Mouse (Mus musculus) forebrain, embryonic 11.5 days (tissue): Measurements from ENCODE around the gene Nlrp4a. TPM values are rescaled to one million over a fixed set of nuclear protein-coding genes. Genes with fewer than 3 reads are reported as not detected.
"Not testable (repeated sequence)": the region's sequence is repeated elsewhere in the genome, so short reads cannot be mapped to it uniquely, and the experiment has no call there.

ENCODE experiments used
- ATAC-seq: fragments of 200-750 bp; cut with Nextera tagmentation; replicated peaks from 2 replicates; pipeline ENCODE4 v1.8.0; 2017; ENCODE audit warnings: moderate TSS enrichment; ENCODE audit not compliant: low FRiP score
- DNase-seq: peaks from one replicate; pipeline ENCODE4 v3.0.0-alpha.2; 2017; ENCODE audit warnings: low spot score
- H3K27ac ChIP-seq: fragments of 300-500 bp; sonication (generic); 2 replicates; pipeline ENCODE4 v1.5.1; 2014; ENCODE audit warnings: low read depth, low read length
- H3K27me3 ChIP-seq: fragments of 300-500 bp; sonication (generic); 2 replicates; pipeline ENCODE4 v1.6.1; 2014; ENCODE audit warnings: mild to moderate bottlenecking, low read length, mixed read lengths; ENCODE audit not compliant: control insufficient read depth, insufficient read depth
- H3K36me3 ChIP-seq: fragments of 300-500 bp; sonication (generic); 2 replicates; pipeline ENCODE4 v1.6.1; 2014; ENCODE audit warnings: mild to moderate bottlenecking, low read length, moderate library complexity, mixed read lengths; ENCODE audit not compliant: control insufficient read depth, insufficient read depth
- H3K4me1 ChIP-seq: fragments of 300-500 bp; sonication (generic); replicated peaks from 2 replicates; pipeline ENCODE4 v1.6.1; 2014; ENCODE audit warnings: low read length, mixed read lengths; ENCODE audit not compliant: control insufficient read depth, insufficient read depth
- H3K4me2 ChIP-seq: fragments of 300-500 bp; sonication (generic); 2 replicates; pipeline ENCODE4 v1.6.1; 2014; ENCODE audit warnings: low read depth, mild to moderate bottlenecking, low read length, moderate library complexity, mixed read lengths; ENCODE audit not compliant: severe bottlenecking
- H3K4me3 ChIP-seq: fragments of 300-500 bp; sonication (generic); 2 replicates; pipeline ENCODE4 v1.5.1; 2014; ENCODE audit warnings: low read depth, low read length
- H3K9ac ChIP-seq: fragments of 300-500 bp; sonication (generic); 2 replicates; pipeline ENCODE4 v1.6.1; 2014; ENCODE audit warnings: low read length
- H3K9me3 ChIP-seq: fragments of 300-500 bp; sonication (generic); 2 replicates; pipeline ENCODE4 v1.6.1; 2016; ENCODE audit warnings: low read length, mixed read lengths; ENCODE audit not compliant: control insufficient read depth
- WGBS: fragments of 180-500 bp; shearing (Covaris S2); extraction: QIAGEN DNeasy Blood & Tissue Kit; methylation state at CpG from one replicate; pipeline ENCODE4 v1.1.7; 2014; 5-methylcytosine and 5-hydroxymethylcytosine counted together
- polyA plus RNA-seq: library from polyadenylated mRNA; unstranded; fragments of >200 nt; fragmentation: Nextera tagmentation; extraction: Ambion mirVana; gene quantifications from 2 replicates; pipeline ENCODE4 v1.2.1, GENCODE M21; 2014

Nlrp4a gene
- polyA plus RNA-seq, result not detected in 2 replicates

GRCm38 (mm10) chr7:26434813-26435212, at the start of gene Nlrp4a:
Gene Nlrp4a, plus strand, starts transcription at chr7:26435113.
- no peaks in the 10 kb centered on the region for H3K36me3 ChIP-seq
- no peak for ATAC-seq
- H3K4me3 ChIP-seq, result no peak within 1 kb of the TSS
- no peaks in the 10 kb centered on the region for H3K9me3 ChIP-seq
- DNase-seq, result no peak
- 83% methylated on average over 5 of the region's 5 CpGs for WGBS
- H3K27ac ChIP-seq, result no peak within 1 kb of the TSS
- H3K4me1 ChIP-seq, result no peaks in the 10 kb centered on the region
- H3K27me3 ChIP-seq, result no peaks in the 10 kb centered on the region
- H3K4me2 ChIP-seq, result no peak within 1 kb of the TSS
- no peak within 1 kb of the TSS for H3K9ac ChIP-seq

GRCm38 (mm10) chr7:26386691-26387090, 48.2 kb upstream of the Nlrp4a start:
- H3K4me1 ChIP-seq, H3K27me3 ChIP-seq, H3K9me3 ChIP-seq, H3K4me3 ChIP-seq, H3K9ac ChIP-seq, H3K4me2 ChIP-seq, H3K36me3 ChIP-seq, H3K27ac ChIP-seq, DNase-seq, ATAC-seq: not testable (repeated sequence)
- WGBS, result 78% methylated on average over 5 of the region's 5 CpGs

GRCm38 (mm10) chr7:26391137-26391536, 43.8 kb upstream of the Nlrp4a start:
- not testable (repeated sequence) for H3K27me3 ChIP-seq, ATAC-seq, H3K27ac ChIP-seq, H3K9me3 ChIP-seq, H3K4me3 ChIP-seq, H3K4me2 ChIP-seq, H3K4me1 ChIP-seq, H3K36me3 ChIP-seq, DNase-seq, H3K9ac ChIP-seq
- WGBS, result 80% methylated on average over 2 of the region's 2 CpGs

- WGBS, result 91% methylated on average over 6 of the region's 6 CpGs
- ATAC-seq, result not testable (repeated sequence)
Observed at GRCm38 (mm10) chr7:26391811-26392210, 43.1 kb upstream of the Nlrp4a start.

GRCm38 (mm10) chr7:26403600-26403999, 31.3 kb upstream of the Nlrp4a start, which contains the start of gene Nlrp9c:
Gene Nlrp9c, minus strand, starts transcription at chr7:26403700.
- not testable (repeated sequence) for DNase-seq, H3K4me3 ChIP-seq, H3K36me3 ChIP-seq, ATAC-seq, H3K4me1 ChIP-seq, H3K27ac ChIP-seq, H3K9ac ChIP-seq, H3K9me3 ChIP-seq, H3K27me3 ChIP-seq, H3K4me2 ChIP-seq
- 80% methylated on average over 2 of the region's 2 CpGs for WGBS

More at GRCm38 (mm10) chr7:26391811-26392210, 43.1 kb upstream of the Nlrp4a start:
- not testable (repeated sequence) for H3K27me3 ChIP-seq, H3K36me3 ChIP-seq, DNase-seq, H3K27ac ChIP-seq, H3K4me1 ChIP-seq, H3K4me3 ChIP-seq, H3K4me2 ChIP-seq, H3K9me3 ChIP-seq, H3K9ac ChIP-seq

GRCm38 (mm10) chr7:26476690-26477089, 41.8 kb downstream of the Nlrp4a start:
- Histone ChIP-seq H3K27ac (no peak overlapping the region), H3K27me3 (no peaks in the 10 kb centered on the region), H3K9me3 (no peaks in the 10 kb centered on the region; the same call in 1 of the 2 replicates), H3K9ac (no peak overlapping the region), H3K4me2 (no peak overlapping the region), H3K4me3 (no peak overlapping the region), H3K36me3 (no peaks in the 10 kb centered on the region), H3K4me1 (no peaks in the 10 kb centered on the region)
- ATAC-seq, result no peak
- no peak for DNase-seq

GRCm38 (mm10) chr7:26489514-26489913, 54.6 kb downstream of the Nlrp4a start:
- H3K4me2 ChIP-seq, DNase-seq, H3K9me3 ChIP-seq, H3K9ac ChIP-seq, H3K27ac ChIP-seq, H3K36me3 ChIP-seq, H3K4me3 ChIP-seq, ATAC-seq, H3K27me3 ChIP-seq, H3K4me1 ChIP-seq: not testable (repeated sequence)
- WGBS, result 84% methylated on average over 18 of the region's 18 CpGs

Other genes starting within 250 kb of the Nlrp4a start
- gene Vmn1r184, start 174.8 kb upstream of the Nlrp4a start, polyA plus RNA-seq, result not detected in 2 replicates
- not detected in 2 replicates for gene Cyp2a4, start 127.9 kb upstream of the Nlrp4a start, polyA plus RNA-seq
- not detected in 2 replicates for gene Nlrp9c, start 31.4 kb upstream of the Nlrp4a start, polyA plus RNA-seq
- gene Nlrp9a, start 99.9 kb downstream of the Nlrp4a start, polyA plus RNA-seq, result not detected in 2 replicates
- gene Vmn1r185, start 183.4 kb downstream of the Nlrp4a start, polyA plus RNA-seq, result not detected in 2 replicates